Mouse (Mus musculus) liver, postnatal 0 days (tissue): ENCODE data around the gene Pcbp3. TPM values are rescaled to one million over a fixed set of nuclear protein-coding genes. Genes with fewer than 3 reads are reported as not detected.

Experiments
- ATAC-seq: fragments of 200-750 bp; cut with Nextera tagmentation; 2 replicates; pipeline ENCODE4 v1.8.0; 2017; ENCODE audit warnings: mild to moderate bottlenecking, moderate library complexity
- DNase-seq: peaks from one replicate; pipeline ENCODE4 v3.0.0-alpha.2; 2016
- H3K27ac ChIP-seq: fragments of 300-500 bp; sonication (generic); 2 replicates; pipeline ENCODE4 v1.5.1; 2014; ENCODE audit warnings: antibody characterized with exemption, moderate library complexity, mild to moderate bottlenecking, low read depth
- H3K27me3 ChIP-seq: fragments of 300-500 bp; sonication (generic); 2 replicates; pipeline ENCODE4 v1.6.1; 2014; ENCODE audit warnings: low read length, control low read depth, mixed read lengths; ENCODE audit not compliant: insufficient read depth
- H3K36me3 ChIP-seq: fragments of 300-500 bp; sonication (generic); replicated peaks from 2 replicates; pipeline ENCODE4 v1.6.1; 2014; ENCODE audit warnings: mild to moderate bottlenecking, control low read depth, low read length, moderate library complexity, mixed read lengths; ENCODE audit not compliant: insufficient read depth
- H3K4me1 ChIP-seq: fragments of 300-500 bp; sonication (generic); 2 replicates; pipeline ENCODE4 v1.6.1; 2014; ENCODE audit warnings: antibody characterized with exemption, mild to moderate bottlenecking, control low read depth; ENCODE audit not compliant: insufficient read depth
- H3K4me2 ChIP-seq: fragments of 300-500 bp; sonication (generic); 2 replicates; pipeline ENCODE4 v1.6.1; 2014; ENCODE audit warnings: low read depth, mild to moderate bottlenecking, low read length, moderate library complexity, mixed read lengths
- H3K4me3 ChIP-seq: fragments of 300-500 bp; sonication (generic); 2 replicates; pipeline ENCODE4 v1.5.1; 2014; ENCODE audit warnings: low read depth, low read length
- H3K9ac ChIP-seq: fragments of 300-500 bp; sonication (generic); replicated peaks from 2 replicates; pipeline ENCODE4 v1.6.1; 2014; ENCODE audit warnings: mild to moderate bottlenecking, moderate library complexity
- H3K9me3 ChIP-seq: fragments of 300-500 bp; sonication (generic); 2 replicates; pipeline ENCODE4 v1.6.1; 2016; ENCODE audit warnings: mild to moderate bottlenecking, control low read depth, low read length, mixed read lengths
- CTCF ChIP-seq: sonication (generic); IDR thresholded peaks from 2 replicates; pipeline ENCODE4 v1.5.1; 2016; ENCODE audit warnings: antibody characterized with exemption, low read depth
- EP300 ChIP-seq: IDR thresholded peaks from 2 replicates; pipeline ENCODE4 v1.6.1; 2016; ENCODE audit warnings: antibody characterized with exemption, low read depth, mild to moderate bottlenecking
- WGBS: fragments of 180-500 bp; shearing (Covaris S2); extraction: QIAGEN DNeasy Blood & Tissue Kit; methylation state at CpG from one replicate; pipeline ENCODE4 v1.1.7; 2014; ENCODE audit not compliant: insufficient replicate concordance; 5-methylcytosine and 5-hydroxymethylcytosine counted together
- polyA plus RNA-seq: library from polyadenylated mRNA; unstranded; fragments of >200 nt; fragmentation: Nextera tagmentation; extraction: Ambion mirVana; gene quantifications from 2 replicates; pipeline ENCODE4 v1.2.1, GENCODE M21; 2015

Pcbp3 gene
- polyA plus RNA-seq, 1 experiment from 2014 or later, result 2.9 TPM

GRCm38 (mm10) chr10:76808446-76809400, 153.0 kb downstream of the Pcbp3 start:
- H3K36me3 ChIP-seq, result no peaks in the 10 kb centered on the region
- H3K9me3 ChIP-seq, result no peaks in the 10 kb centered on the region
- no peak overlapping the region for H3K9ac ChIP-seq
- WGBS, result 75% methylated on average over 10 of the region's 10 CpGs
- H3K4me1 ChIP-seq, result no peaks in the 10 kb centered on the region
- no peaks in the 10 kb centered on the region for H3K27me3 ChIP-seq
- TF ChIP-seq EP300 (no peak), CTCF (no peak)
- ATAC-seq (no peak), DNase-seq (no peak)
- no peak overlapping the region for H3K4me3 ChIP-seq
- no peak overlapping the region for H3K27ac ChIP-seq
- no peak overlapping the region for H3K4me2 ChIP-seq

GRCm38 (mm10) chr10:76802500-76802885, 159.2 kb downstream of the Pcbp3 start:
- H3K4me2 ChIP-seq, result no peak overlapping the region
- no peak for DNase-seq
- WGBS, result 68% methylated on average over 4 of the region's 4 CpGs

GRCm38 (mm10) chr10:76801841-76802499, 159.7 kb downstream of the Pcbp3 start:
- Histone ChIP-seq H3K4me2 (no peak overlapping the region), H3K9me3 (no peaks in the 10 kb centered on the region), H3K27ac (no peak overlapping the region), H3K9ac (no peak overlapping the region), H3K36me3 (no peaks in the 10 kb centered on the region), H3K4me1 (no peaks in the 10 kb centered on the region), H3K27me3 (no peaks in the 10 kb centered on the region), H3K4me3 (no peak overlapping the region)
- TF ChIP-seq CTCF (no peak), EP300 (no peak)
- ATAC-seq (no peak), DNase-seq (no peak)
- 65% methylated on average over 6 of the region's 6 CpGs for WGBS

More at GRCm38 (mm10) chr10:76802500-76802885, 159.2 kb downstream of the Pcbp3 start:
- Histone ChIP-seq H3K27me3 (no peaks in the 10 kb centered on the region), H3K27ac (no peak overlapping the region), H3K4me3 (no peak overlapping the region), H3K36me3 (no peaks in the 10 kb centered on the region), H3K4me1 (no peaks in the 10 kb centered on the region), H3K9ac (no peak overlapping the region), H3K9me3 (no peaks in the 10 kb centered on the region)
- ATAC-seq, result no peak
- no peak for TF ChIP-seq CTCF
- no peak for TF ChIP-seq EP300

- H3K27ac ChIP-seq, result no peak overlapping the region
- H3K27me3 ChIP-seq, result no peaks in the 10 kb centered on the region
- DNase-seq (no peak), ATAC-seq (no peak)
- no peaks in the 10 kb centered on the region for H3K36me3 ChIP-seq
- no peak overlapping the region for H3K4me2 ChIP-seq
- H3K4me3 ChIP-seq, result no peak overlapping the region
- 71% methylated on average over 5 of the region's 5 CpGs for WGBS
- H3K4me1 ChIP-seq, result no peaks in the 10 kb centered on the region
- H3K9ac ChIP-seq, result no peak overlapping the region
- TF ChIP-seq CTCF (no peak), EP300 (no peak)
- H3K9me3 ChIP-seq, result no peaks in the 10 kb centered on the region
These were observed 160.4 kb downstream of the Pcbp3 start for GRCm38 (mm10) chr10:76801237-76801641.

GRCm38 (mm10) chr10:76798751-76799585, 162.7 kb downstream of the Pcbp3 start:
- TF ChIP-seq EP300 (no peak), CTCF (no peak)
- DNase-seq (no peak), ATAC-seq (no peak)
- 59% methylated on average over 17 of the region's 17 CpGs for WGBS
- H3K4me2 ChIP-seq, result no peak overlapping the region
- H3K9ac ChIP-seq, result no peak overlapping the region
- H3K27ac ChIP-seq, result no peak overlapping the region
- no peaks in the 10 kb centered on the region for H3K27me3 ChIP-seq
- H3K4me3 ChIP-seq, result no peak overlapping the region
- H3K9me3 ChIP-seq, result no peaks in the 10 kb centered on the region
- no peaks in the 10 kb centered on the region for H3K4me1 ChIP-seq
- no peaks in the 10 kb centered on the region for H3K36me3 ChIP-seq

GRCm38 (mm10) chr10:76794102-76794501, 167.6 kb downstream of the Pcbp3 start:
- WGBS, result 75% methylated on average over 3 of the region's 3 CpGs
- Histone ChIP-seq H3K9ac (no peak overlapping the region), H3K9me3 (no peaks in the 10 kb centered on the region), H3K36me3 (no peaks in the 10 kb centered on the region), H3K27ac (no peak overlapping the region), H3K4me2 (no peak overlapping the region), H3K4me3 (no peak overlapping the region), H3K4me1 (no peaks in the 10 kb centered on the region), H3K27me3 (no peaks in the 10 kb centered on the region)
- no peak for ATAC-seq
- DNase-seq, result no peak
- TF ChIP-seq CTCF (no peak), EP300 (no peak)
